Mouse (Mus musculus) heart, postnatal 0 days (tissue): Measurements from ENCODE around the gene Gtf2f2. TPM values are rescaled to one million over a fixed set of nuclear protein-coding genes. Genes with fewer than 3 reads are reported as not detected.

Experiments used
- ATAC-seq: fragments of 200-750 bp; cut with Nextera tagmentation; 2 replicates; pipeline ENCODE4 v1.8.0; 2017; ENCODE audit warnings: low read depth, moderate number of reproducible peaks, moderate library complexity; ENCODE audit not compliant: insufficient read depth
- DNase-seq: peaks from one replicate; pipeline ENCODE4 v3.0.0-alpha.2; 2016; ENCODE audit warnings: low spot score
- H3K27ac ChIP-seq: fragments of 300-500 bp; sonication (generic); 2 replicates; pipeline ENCODE4 v1.5.1; 2014; ENCODE audit warnings: low read depth, mild to moderate bottlenecking
- H3K27me3 ChIP-seq: fragments of 300-500 bp; sonication (generic); 2 replicates; pipeline ENCODE4 v1.6.1; 2014; ENCODE audit warnings: low read length, mixed read lengths; ENCODE audit not compliant: control insufficient read depth, insufficient read depth
- H3K36me3 ChIP-seq: fragments of 300-500 bp; sonication (generic); replicated peaks from 2 replicates; pipeline ENCODE4 v1.6.1; 2014; ENCODE audit warnings: low read length, mixed read lengths; ENCODE audit not compliant: control insufficient read depth, insufficient read depth
- H3K4me1 ChIP-seq: fragments of 300-500 bp; sonication (generic); 2 replicates; pipeline ENCODE4 v1.6.1; 2014; ENCODE audit warnings: antibody characterized with exemption; ENCODE audit not compliant: control insufficient read depth, insufficient read depth
- H3K4me2 ChIP-seq: fragments of 300-500 bp; sonication (generic); 2 replicates; pipeline ENCODE4 v1.6.1; 2014; ENCODE audit warnings: low read depth, mild to moderate bottlenecking, low read length, moderate library complexity
- H3K4me3 ChIP-seq: fragments of 300-500 bp; sonication (generic); 2 replicates; pipeline ENCODE4 v1.5.1; 2014; ENCODE audit warnings: low read depth, low read length
- H3K9ac ChIP-seq: fragments of 300-500 bp; sonication (generic); replicated peaks from 2 replicates; pipeline ENCODE4 v1.6.1; 2014; ENCODE audit warnings: low read depth, low read length, mixed read lengths
- H3K9me3 ChIP-seq: fragments of 300-500 bp; sonication (generic); replicated peaks from 2 replicates; pipeline ENCODE4 v1.6.1; 2016; ENCODE audit warnings: low read length; ENCODE audit not compliant: control insufficient read depth
- CTCF ChIP-seq: IDR thresholded peaks from 2 replicates; pipeline ENCODE4 v1.5.1; 2016; ENCODE audit warnings: antibody characterized with exemption, control low read depth, low read depth
- EP300 ChIP-seq: IDR thresholded peaks from 2 replicates; pipeline ENCODE4 v1.6.1; 2016; ENCODE audit warnings: antibody characterized with exemption, low read depth
- WGBS: fragments of 180-500 bp; shearing (Covaris S2); extraction: QIAGEN DNeasy Blood & Tissue Kit; methylation state at CpG from one replicate; pipeline ENCODE4 v1.1.7; 2014; 5-methylcytosine and 5-hydroxymethylcytosine counted together
- polyA plus RNA-seq: library from polyadenylated mRNA; unstranded; fragments of >200 nt; fragmentation: Nextera tagmentation; extraction: Ambion mirVana; gene quantifications from 2 replicates; pipeline ENCODE4 v1.2.1, GENCODE M21; 2015
- total RNA-seq: library from RNA; depleted of rRNA; stranded (reverse); fragments of >200 nt; gene quantifications from 2 replicates; pipeline ENCODE4 v1.2.3, GENCODE M21; 2014; ENCODE audit warnings: low replicate concordance

Gene Gtf2f2
- total and polyA plus RNA-seq, 2 experiments from 2014 or later, result 6.4 to 25.7 TPM

DNA sequence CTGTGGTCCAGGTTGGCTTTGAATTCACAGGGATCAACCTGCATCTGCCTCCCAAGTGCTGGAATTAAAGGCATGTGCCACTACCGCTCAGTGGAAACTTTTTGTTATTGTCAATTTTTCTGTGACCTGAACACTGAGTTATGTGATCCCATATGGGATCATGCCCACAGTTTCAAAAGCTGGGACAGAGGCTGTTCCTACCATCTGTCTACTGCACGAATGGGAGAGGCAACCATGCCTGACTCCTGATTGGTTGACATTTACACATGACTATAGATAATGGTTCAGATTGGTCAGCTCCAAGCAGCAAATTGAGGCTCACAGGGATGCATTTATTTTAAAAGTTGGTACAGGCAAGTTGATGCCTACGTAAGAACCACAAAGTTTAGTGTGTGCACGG lies 14.0 kb upstream of the Gtf2f2 start:
- Histone ChIP-seq H3K4me2 (no peak overlapping the region), H3K27ac (no peak overlapping the region), H3K9ac (no peak overlapping the region), H3K27me3 (no peaks in the 10 kb centered on the region), H3K4me1 (no peaks in the 10 kb centered on the region), H3K36me3 (no peaks in the 10 kb centered on the region), H3K9me3 (no peaks in the 10 kb centered on the region), H3K4me3 (no peak overlapping the region)
- WGBS, result 76% methylated on average over 4 of the region's 4 CpGs
- TF ChIP-seq EP300, result no peak
- TF ChIP-seq CTCF, result no peak
- ATAC-seq (no peak), DNase-seq (no peak)

DNA sequence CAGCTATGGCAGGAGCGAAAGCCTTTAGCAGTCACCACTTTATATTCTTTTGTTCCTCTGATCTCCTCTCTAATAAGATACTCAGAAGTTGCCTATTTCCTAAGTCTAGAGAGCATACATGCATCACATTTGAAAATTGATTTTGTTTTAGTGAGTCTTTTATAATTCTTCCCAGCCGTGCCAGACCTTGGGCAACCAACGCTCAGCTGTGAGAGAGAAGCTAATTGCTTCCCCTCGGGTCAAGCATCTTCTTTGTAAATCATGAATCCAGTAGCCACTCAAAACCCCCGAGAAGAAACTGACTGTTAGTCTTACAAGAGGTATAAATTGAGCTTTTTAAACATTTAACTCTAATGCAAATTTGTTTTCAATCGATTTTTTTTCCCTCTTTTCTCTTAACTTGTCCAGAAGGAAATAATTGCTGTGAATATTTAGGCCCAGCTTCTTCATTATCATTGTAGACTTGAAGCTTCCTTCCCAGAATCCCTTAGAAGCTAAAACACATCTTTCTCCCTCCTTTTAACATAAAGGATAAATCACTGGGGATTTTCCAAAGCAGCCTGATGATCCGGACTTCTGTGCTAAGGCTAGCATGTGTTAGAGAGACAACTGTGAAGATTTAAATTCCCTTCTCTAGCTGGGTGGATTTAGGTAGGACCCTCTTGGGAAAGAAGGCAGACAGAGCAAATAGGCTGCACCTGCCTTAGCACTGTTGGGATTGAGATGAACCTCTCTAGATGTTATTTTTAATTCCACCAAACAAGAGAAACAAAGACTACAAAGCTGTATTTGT lies 10.5 kb upstream of the Gtf2f2 start:
- WGBS, result 69% methylated on average over 7 of the region's 7 CpGs
- Histone ChIP-seq H3K9me3 (no peaks in the 10 kb centered on the region), H3K27ac (no peak overlapping the region), H3K36me3 (no peaks in the 10 kb centered on the region), H3K9ac (no peak overlapping the region), H3K4me2 (no peak overlapping the region), H3K27me3 (no peaks in the 10 kb centered on the region), H3K4me3 (no peak overlapping the region), H3K4me1 (no peaks in the 10 kb centered on the region)
- TF ChIP-seq CTCF (no peak), EP300 (no peak)
- DNase-seq (no peak), ATAC-seq (no peak)

GRCm38 (mm10) chr14:76020259-76020785 lies 9.7 kb upstream of the Gtf2f2 start:
- Histone ChIP-seq H3K4me1 (no peaks in the 10 kb centered on the region), H3K9me3 (no peaks in the 10 kb centered on the region), H3K9ac (no peak overlapping the region), H3K27ac (no peak overlapping the region), H3K27me3 (no peaks in the 10 kb centered on the region), H3K4me2 (no peak overlapping the region), H3K36me3 (no peaks in the 10 kb centered on the region), H3K4me3 (no peak overlapping the region)
- 81% methylated on average over 5 of the region's 5 CpGs for WGBS
- TF ChIP-seq CTCF, result no peak
- no peak for TF ChIP-seq EP300
- DNase-seq (no peak), ATAC-seq (no peak)

GRCm38 (mm10) chr14:76017785-76018490 lies 7.3 kb upstream of the Gtf2f2 start:
- 79% methylated on average over 10 of the region's 10 CpGs for WGBS
- TF ChIP-seq EP300, result no peak
- Histone ChIP-seq H3K27ac (no peak overlapping the region), H3K9me3 (no peaks in the 10 kb centered on the region), H3K27me3 (no peaks in the 10 kb centered on the region), H3K36me3 (no peaks in the 10 kb centered on the region), H3K4me1 (no peaks in the 10 kb centered on the region), H3K4me3 (no peak overlapping the region), H3K4me2 (no peak overlapping the region), H3K9ac (no peak overlapping the region)
- ATAC-seq (no peak), DNase-seq (no peak)

DNA sequence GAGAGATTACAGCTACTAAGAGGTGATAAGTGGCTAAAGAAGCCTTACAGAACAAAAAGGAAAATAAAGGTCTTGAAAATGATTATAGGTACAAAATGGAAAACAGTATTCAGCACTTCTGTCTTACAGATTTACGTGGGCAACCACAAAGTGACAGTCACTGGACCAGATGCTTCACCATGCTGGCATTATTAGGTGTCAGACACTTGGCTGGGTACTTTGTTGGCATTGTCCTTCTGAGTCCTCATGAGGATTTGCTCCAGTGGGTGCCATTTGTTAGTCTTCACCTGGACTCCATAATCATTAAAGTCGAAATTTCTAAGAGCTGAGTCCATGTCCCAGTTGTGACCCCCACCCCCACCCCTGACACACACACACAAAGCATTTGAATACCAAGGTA lies 3.7 kb upstream of the Gtf2f2 start:
- TF ChIP-seq CTCF, result no peak
- TF ChIP-seq EP300, result no peak
- ATAC-seq (no peak), DNase-seq (no peak)
- H3K27me3 ChIP-seq, result no peaks in the 10 kb centered on the region
- no peaks in the 10 kb centered on the region for H3K9me3 ChIP-seq
- H3K27ac ChIP-seq, result no peak overlapping the region
- peaks cover 15% of the 10 kb centered on the region for H3K4me1 ChIP-seq
- H3K9ac ChIP-seq, result no peak overlapping the region
- no peak overlapping the region for H3K4me2 ChIP-seq
- H3K36me3 ChIP-seq, result no peaks in the 10 kb centered on the region
- WGBS, result 38% methylated on average over 2 of the region's 2 CpGs
- H3K4me3 ChIP-seq, result no peak overlapping the region
